Mouse (Mus musculus) liver, embryonic 11.5 days (tissue): ENCODE data around the gene Rere. TPM values are rescaled to one million over a fixed set of nuclear protein-coding genes. Genes with fewer than 3 reads are reported as not detected.
A peak's percentile ranks its signal among the peaks of the same experiment; 100 is the strongest.

Experiments
- ATAC-seq: fragments of 200-750 bp; cut with Nextera tagmentation; replicated peaks from 2 replicates; pipeline ENCODE4 v1.8.0; 2017; ENCODE audit warnings: moderate number of reproducible peaks, mild to moderate bottlenecking, moderate TSS enrichment, moderate library complexity; ENCODE audit not compliant: low FRiP score
- DNase-seq: peaks from one replicate; pipeline ENCODE4 v3.0.0-alpha.2; 2017; ENCODE audit warnings: low spot score
- H3K27ac ChIP-seq: fragments of 300-500 bp; sonication (generic); 2 replicates; pipeline ENCODE4 v1.5.1; 2014; ENCODE audit warnings: mild to moderate bottlenecking, low read depth, low read length, control low read depth
- H3K27me3 ChIP-seq: fragments of 300-500 bp; sonication (generic); replicated peaks from 2 replicates; pipeline ENCODE4 v1.6.1; 2014; ENCODE audit warnings: low read length, mixed read lengths; ENCODE audit not compliant: control insufficient read depth, insufficient read depth
- H3K36me3 ChIP-seq: fragments of 300-500 bp; sonication (generic); 2 replicates; pipeline ENCODE4 v1.6.1; 2014; ENCODE audit warnings: mild to moderate bottlenecking, low read length, moderate library complexity, mixed read lengths; ENCODE audit not compliant: control insufficient read depth, insufficient read depth
- H3K4me1 ChIP-seq: fragments of 300-500 bp; sonication (generic); replicated peaks from 2 replicates; pipeline ENCODE4 v1.6.1; 2014; ENCODE audit warnings: low read length, mixed read lengths; ENCODE audit not compliant: control insufficient read depth, insufficient read depth
- H3K4me2 ChIP-seq: fragments of 300-500 bp; sonication (generic); 2 replicates; pipeline ENCODE4 v1.6.1; 2014; ENCODE audit warnings: mild to moderate bottlenecking, control low read depth, moderate library complexity
- H3K4me3 ChIP-seq: fragments of 300-500 bp; sonication (generic); 2 replicates; pipeline ENCODE4 v1.5.1; 2014; ENCODE audit warnings: low read depth, low read length, control low read depth
- H3K9ac ChIP-seq: fragments of 300-500 bp; sonication (generic); 2 replicates; pipeline ENCODE4 v1.6.1; 2014; ENCODE audit warnings: low read depth, low read length, control low read depth
- H3K9me3 ChIP-seq: fragments of 300-500 bp; sonication (generic); 2 replicates; pipeline ENCODE4 v1.6.1; 2016; ENCODE audit warnings: low read length, inconsistent platforms, mixed read lengths; ENCODE audit not compliant: control insufficient read depth
- WGBS: fragments of 180-500 bp; shearing (Covaris S2); extraction: QIAGEN DNeasy Blood & Tissue Kit; methylation state at CpG from one replicate; pipeline ENCODE4 v1.1.7; 2014; 5-methylcytosine and 5-hydroxymethylcytosine counted together
- polyA plus RNA-seq: library from polyadenylated mRNA; unstranded; fragments of >200 nt; fragmentation: Nextera tagmentation; extraction: Ambion mirVana; gene quantifications from 2 replicates; pipeline ENCODE4 v1.2.1, GENCODE M21; 2014

Gene Rere
- polyA plus RNA-seq, 1 experiment from 2014 or later = 23.3 TPM

GRCm38 (mm10) chr4:150260111-150260510 is 21.3 kb upstream of the Rere start:
- Histone ChIP-seq H3K4me2 (no peak overlapping the region), H3K4me3 (no peak overlapping the region)

GRCm38 (mm10) chr4:150260745-150261144 is 20.7 kb upstream of the Rere start:
- Histone ChIP-seq H3K4me1 (peaks cover 3% of the 10 kb centered on the region; the same call in 1 of the 2 replicates), H3K4me3 (no peak overlapping the region), H3K36me3 (no peaks in the 10 kb centered on the region), H3K9me3 (no peaks in the 10 kb centered on the region), H3K27ac (no peak overlapping the region), H3K27me3 (no peaks in the 10 kb centered on the region), H3K4me2 (no peak overlapping the region), H3K9ac (no peak overlapping the region)
- 41% methylated on average over 6 of the region's 6 CpGs for WGBS
- DNase-seq (no peak), ATAC-seq (no peak)

More at GRCm38 (mm10) chr4:150260111-150260510, 21.3 kb upstream of the Rere start:
- Histone ChIP-seq H3K27me3 (no peaks in the 10 kb centered on the region), H3K4me1 (peaks cover 3% of the 10 kb centered on the region; the same call in 1 of the 2 replicates), H3K27ac (no peak overlapping the region), H3K9me3 (no peaks in the 10 kb centered on the region), H3K36me3 (no peaks in the 10 kb centered on the region), H3K9ac (no peak overlapping the region)
- DNase-seq (no peak), ATAC-seq (no peak)
- WGBS = 71% methylated on average over 7 of the region's 7 CpGs

DNA sequence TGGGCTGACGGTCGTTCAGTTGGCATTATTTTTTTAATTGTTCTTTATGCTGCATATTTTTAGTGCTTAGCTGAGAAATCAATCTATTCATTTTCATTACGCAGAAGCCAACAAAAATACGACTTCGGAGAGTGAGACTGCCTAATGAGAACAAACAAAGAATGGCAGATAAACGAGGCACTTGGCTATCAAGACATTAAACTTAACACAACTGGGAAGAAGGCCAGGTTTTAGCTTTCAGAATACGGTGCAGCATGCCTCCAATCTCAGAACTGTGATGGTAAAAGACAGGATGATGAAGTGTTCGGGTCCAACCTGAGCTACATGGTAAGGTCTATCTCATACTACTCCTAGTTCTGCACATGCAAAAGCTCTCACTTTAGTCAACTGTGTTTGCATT is 19.1 kb upstream of the Rere start:
- 85% methylated on average over 8 of the region's 8 CpGs for WGBS
- Histone ChIP-seq H3K9me3 (no peaks in the 10 kb centered on the region), H3K27ac (no peak overlapping the region), H3K4me2 (no peak overlapping the region), H3K9ac (no peak overlapping the region), H3K27me3 (no peaks in the 10 kb centered on the region), H3K4me3 (no peak overlapping the region), H3K4me1 (peaks cover 3% of the 10 kb centered on the region; the same call in 1 of the 2 replicates), H3K36me3 (no peaks in the 10 kb centered on the region)
- no peak for ATAC-seq
- DNase-seq = no peak

DNA sequence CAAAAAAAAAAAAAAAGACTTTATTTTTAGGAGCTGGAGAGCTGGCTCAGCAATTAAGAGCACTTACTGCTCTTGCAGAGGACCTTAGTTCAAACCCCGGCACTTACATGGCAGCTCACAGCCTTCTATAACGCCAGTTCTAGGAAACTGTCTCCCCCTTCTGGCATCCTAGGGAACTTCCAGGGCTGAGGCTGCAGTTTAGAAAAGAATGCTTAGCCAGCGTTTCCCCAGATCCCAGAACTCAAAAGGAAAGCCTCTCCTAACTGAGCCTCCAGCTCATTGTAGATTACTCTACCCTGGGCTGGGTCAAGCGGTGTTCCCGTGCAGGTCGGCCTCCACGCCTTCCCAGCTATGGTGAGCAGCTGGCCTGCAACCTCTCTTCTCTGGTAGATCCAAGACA is 16.5 kb upstream of the Rere start:
- no peak for ATAC-seq
- Histone ChIP-seq H3K9ac (no peak overlapping the region), H3K36me3 (no peaks in the 10 kb centered on the region), H3K4me2 (no peak overlapping the region), H3K4me3 (no peak overlapping the region), H3K9me3 (no peaks in the 10 kb centered on the region), H3K4me1 (peaks cover 9% of the 10 kb centered on the region), H3K27me3 (no peaks in the 10 kb centered on the region), H3K27ac (no peak overlapping the region)
- WGBS = 52% methylated on average over 7 of the region's 7 CpGs
- no peak for DNase-seq

- H3K9ac ChIP-seq = no peak overlapping the region
- H3K36me3 ChIP-seq = no peaks in the 10 kb centered on the region
- DNase-seq = no peak
- peak; percentile 59; the same call in 1 of the 2 replicates for ATAC-seq
- H3K4me3 ChIP-seq = no peak overlapping the region
- no peak overlapping the region for H3K27ac ChIP-seq
- 50% methylated on average over 5 of the region's 5 CpGs for WGBS
- H3K9me3 ChIP-seq = no peaks in the 10 kb centered on the region
- H3K27me3 ChIP-seq = no peaks in the 10 kb centered on the region
- H3K4me2 ChIP-seq = no peak overlapping the region
- peaks cover 10% of the 10 kb centered on the region for H3K4me1 ChIP-seq
These were observed 16.0 kb upstream of the Rere start for GRCm38 (mm10) chr4:150265471-150265870.

GRCm38 (mm10) chr4:150266655-150267223 is 14.7 kb upstream of the Rere start:
- DNase-seq (no peak), ATAC-seq (no peak)
- no peak overlapping the region for H3K4me3 ChIP-seq
- no peaks in the 10 kb centered on the region for H3K27me3 ChIP-seq
- no peaks in the 10 kb centered on the region for H3K9me3 ChIP-seq
- WGBS = 63% methylated on average over 21 of the region's 21 CpGs
- H3K9ac ChIP-seq = no peak overlapping the region
- H3K36me3 ChIP-seq = no peaks in the 10 kb centered on the region
- H3K4me1 ChIP-seq = peaks cover 10% of the 10 kb centered on the region
- no peak overlapping the region for H3K4me2 ChIP-seq
- no peak overlapping the region for H3K27ac ChIP-seq

DNA sequence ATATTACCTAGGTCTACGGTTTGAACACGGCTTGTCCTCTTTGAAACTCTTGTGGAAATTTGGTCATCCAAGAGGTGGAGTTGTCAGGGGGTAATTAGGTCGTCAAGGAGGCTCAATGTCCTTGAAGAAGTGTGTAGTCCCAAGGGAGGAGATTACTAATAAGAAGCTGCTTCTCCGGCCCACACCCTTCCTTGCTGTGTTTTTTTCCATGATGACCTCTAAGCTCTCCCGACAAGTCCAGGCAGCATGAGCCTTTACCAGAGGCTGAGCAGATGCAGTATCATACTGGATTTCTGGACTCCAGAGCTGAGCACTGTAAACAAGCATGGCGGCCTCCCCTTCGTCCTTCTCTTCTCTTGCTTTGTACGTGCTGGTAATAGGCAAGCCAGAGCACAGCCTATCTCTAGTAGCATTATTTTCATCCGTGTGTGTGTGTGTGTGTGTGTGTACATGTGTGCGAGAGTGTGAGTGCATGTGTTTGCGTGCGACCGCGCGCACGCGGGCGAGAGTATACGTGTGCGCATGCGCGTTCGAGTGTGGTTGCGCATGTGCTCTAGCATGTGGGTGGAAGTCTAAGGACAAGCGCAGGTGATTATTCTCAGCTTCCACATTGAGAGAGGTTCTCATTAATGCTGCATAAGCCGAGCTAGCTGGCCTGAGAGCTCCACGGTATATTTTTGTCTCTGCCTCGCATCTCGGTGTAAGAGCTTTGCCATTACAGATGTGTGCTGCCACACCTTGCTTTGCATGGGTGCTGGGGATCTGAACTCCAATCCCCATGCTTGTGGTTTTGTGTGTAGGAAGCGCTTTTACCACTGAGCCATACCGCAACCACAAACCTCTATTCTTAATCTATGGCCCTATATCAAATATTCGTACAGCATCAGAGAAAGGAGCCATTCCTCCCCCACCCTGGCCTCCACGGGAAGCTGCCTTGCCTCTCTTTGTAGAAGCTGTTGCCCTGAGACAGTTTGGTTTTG is 12.5 kb upstream of the Rere start:
- no peak for ATAC-seq
- no peak overlapping the region for H3K4me2 ChIP-seq
- WGBS = 75% methylated on average over 33 of the region's 33 CpGs
- H3K4me3 ChIP-seq = no peak overlapping the region
- no peaks in the 10 kb centered on the region for H3K9me3 ChIP-seq
- H3K27ac ChIP-seq = no peak overlapping the region
- DNase-seq = no peak
- no peaks in the 10 kb centered on the region for H3K36me3 ChIP-seq
- H3K27me3 ChIP-seq = no peaks in the 10 kb centered on the region
- H3K9ac ChIP-seq = no peak overlapping the region
- H3K4me1 ChIP-seq = peaks cover 22% of the 10 kb centered on the region

GRCm38 (mm10) chr4:150269679-150270078 is 11.8 kb upstream of the Rere start:
- H3K4me2 ChIP-seq = peak overlapping the region; percentile 38; the same call in 1 of the 2 replicates
- no peak for ATAC-seq

More at GRCm38 (mm10) chr4:150269679-150270078, 11.8 kb upstream of the Rere start:
- peak overlapping the region; percentile 34; the same call in 1 of the 2 replicates for H3K27ac ChIP-seq
- H3K9me3 ChIP-seq = no peaks in the 10 kb centered on the region
- 0 out of 2 replicates have a peak overlapping the region, but pooled peaks have one; percentile 25 for H3K9ac ChIP-seq
- H3K36me3 ChIP-seq = no peaks in the 10 kb centered on the region
- no peak overlapping the region for H3K4me3 ChIP-seq
- DNase-seq = no peak
- H3K4me1 ChIP-seq = peaks cover 22% of the 10 kb centered on the region
- H3K27me3 ChIP-seq = no peaks in the 10 kb centered on the region
- 15% methylated on average over 6 of the region's 7 CpGs for WGBS
